Mouse (Mus musculus): ENCODE results near the gene Ss18l2. TPM values are rescaled to one million over a fixed set of nuclear protein-coding genes. Genes with fewer than 3 reads are reported as not detected.

Ss18l2 gene
- polyA plus RNA-seq, 2 experiments: 73.7 to 143 TPM

DNA sequence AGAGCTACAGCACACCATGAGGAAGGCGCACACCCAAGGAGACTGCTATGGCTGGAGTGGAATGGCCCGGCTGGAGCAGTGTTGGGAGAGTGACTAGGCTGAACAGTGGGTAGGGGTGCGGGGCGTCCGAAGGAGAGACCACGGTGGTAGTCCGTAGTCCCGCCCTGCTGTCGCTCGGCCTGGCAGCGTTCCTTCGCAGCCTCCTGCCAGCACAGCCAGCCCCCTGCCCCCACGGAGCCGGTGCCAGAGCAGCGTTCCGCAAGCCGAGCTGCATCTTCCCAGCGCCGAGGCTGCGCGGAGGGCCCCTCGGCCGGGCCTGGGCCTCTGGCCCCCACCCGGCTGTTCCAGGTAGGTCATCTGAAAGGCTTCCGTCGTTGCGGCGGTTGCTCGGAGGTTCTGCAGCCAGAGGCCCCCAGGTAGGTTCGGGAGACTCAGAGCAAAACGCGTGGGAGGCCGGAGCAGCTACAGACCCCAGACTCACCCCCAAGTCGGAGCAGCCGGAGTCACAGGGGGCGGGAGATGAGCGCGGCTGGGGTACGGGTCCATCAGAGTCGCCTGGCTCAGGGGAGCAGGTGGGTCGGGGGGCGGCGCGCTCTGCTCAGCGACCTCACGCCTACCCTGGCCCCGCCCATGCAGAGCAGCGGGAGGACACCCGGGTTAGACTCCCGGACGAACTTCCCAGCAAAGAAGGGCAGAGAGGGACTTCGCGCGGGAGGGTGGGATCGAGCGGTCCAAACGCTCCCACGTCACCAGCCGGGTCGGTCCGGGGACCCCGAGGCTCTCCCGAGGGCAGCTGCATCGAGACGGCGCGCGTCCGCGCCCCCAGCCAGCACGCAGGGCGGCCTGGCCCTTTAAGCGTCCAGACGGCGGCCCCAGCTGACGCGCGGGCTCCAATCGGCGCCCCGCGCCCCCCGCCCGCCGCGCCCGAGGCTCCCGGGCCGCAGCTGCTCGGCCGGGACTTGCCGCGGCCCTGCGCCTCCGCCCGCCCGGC, 49.3 kb downstream of the Ss18l2 start, which contains the start of gene Zfp651:
TSS of gene Zfp651 (plus strand) at position 240 of the 991 bp plus-strand sequence.
- H3K4me1 ChIP-seq (ENCODE audit: control insufficient read depth, insufficient read depth, low read length): peaks cover 26% of the 10 kb centered on the region
- under 1% methylated on average over 49 of the region's 97 CpGs for WGBS
- H3K27me3 ChIP-seq (ENCODE audit: control insufficient read depth, insufficient read depth, low read length): no peaks in the 10 kb centered on the region

GRCm38 (mm10) chr9:121760271-121761090, 50.4 kb downstream of the Ss18l2 start:
- Histone ChIP-seq H3K9ac (ENCODE audit: low read depth, low read length, severe bottlenecking) (peak overlapping the region; percentile 97), H3K27me3 (ENCODE audit: control insufficient read depth, insufficient read depth, low read length) (no peaks in the 10 kb centered on the region), H3K4me3 (replicated peaks; ENCODE audit: low read length) (peak overlapping the region; percentile 90), H3K4me1 (ENCODE audit: control insufficient read depth, insufficient read depth, low read length) (peaks cover 26% of the 10 kb centered on the region), H3K4me2 (replicated peaks; ENCODE audit: low read depth, low read length, severe bottlenecking) (peak overlapping the region; percentile 84), H3K27ac (replicated peaks; ENCODE audit: low read depth, low read length) (peak overlapping the region; percentile 95), H3K9me3 (ENCODE audit: control insufficient read depth, low read length) (no peaks in the 10 kb centered on the region), H3K36me3 (ENCODE audit: control insufficient read depth, insufficient read depth, low read length) (peaks cover 46% of the 10 kb centered on the region)
- ATAC-seq (ENCODE audit: low FRiP score, low read depth): peak; percentile 73
- TF ChIP-seq POLR2A (IDR thresholded peaks at IDR 0.05; ENCODE audit: borderline replicate concordance, extremely low read depth, insufficient read depth, insufficient read length): no peak
- 2% methylated on average over 34 of the region's 43 CpGs for WGBS
- DNase-seq (ENCODE audit: low spot score): peak; percentile 78

More for the DNA sequence above, 49.3 kb downstream of the Ss18l2 start, which contains the start of gene Zfp651:
- Histone ChIP-seq H3K4me3 (replicated peaks; ENCODE audit: low read length) (peak within 1 kb of the TSS; percentile 90), H3K9ac (ENCODE audit: low read depth, low read length, severe bottlenecking) (peak within 1 kb of the TSS; percentile 97), H3K9me3 (ENCODE audit: control insufficient read depth, low read length) (no peaks in the 10 kb centered on the region), H3K4me2 (replicated peaks; ENCODE audit: low read depth, low read length, severe bottlenecking) (peak within 1 kb of the TSS; percentile 84), H3K36me3 (ENCODE audit: control insufficient read depth, insufficient read depth, low read length) (peaks cover 46% of the 10 kb centered on the region), H3K27ac (replicated peaks; ENCODE audit: low read depth, low read length) (peak within 1 kb of the TSS; percentile 95)
- DNase-seq (ENCODE audit: low spot score) (peak; percentile 71), ATAC-seq (ENCODE audit: low FRiP score, low read depth) (peak; percentile 77)
- TF ChIP-seq POLR2A (IDR thresholded peaks at IDR 0.05; ENCODE audit: borderline replicate concordance, extremely low read depth, insufficient read depth, insufficient read length): no peak

DNA sequence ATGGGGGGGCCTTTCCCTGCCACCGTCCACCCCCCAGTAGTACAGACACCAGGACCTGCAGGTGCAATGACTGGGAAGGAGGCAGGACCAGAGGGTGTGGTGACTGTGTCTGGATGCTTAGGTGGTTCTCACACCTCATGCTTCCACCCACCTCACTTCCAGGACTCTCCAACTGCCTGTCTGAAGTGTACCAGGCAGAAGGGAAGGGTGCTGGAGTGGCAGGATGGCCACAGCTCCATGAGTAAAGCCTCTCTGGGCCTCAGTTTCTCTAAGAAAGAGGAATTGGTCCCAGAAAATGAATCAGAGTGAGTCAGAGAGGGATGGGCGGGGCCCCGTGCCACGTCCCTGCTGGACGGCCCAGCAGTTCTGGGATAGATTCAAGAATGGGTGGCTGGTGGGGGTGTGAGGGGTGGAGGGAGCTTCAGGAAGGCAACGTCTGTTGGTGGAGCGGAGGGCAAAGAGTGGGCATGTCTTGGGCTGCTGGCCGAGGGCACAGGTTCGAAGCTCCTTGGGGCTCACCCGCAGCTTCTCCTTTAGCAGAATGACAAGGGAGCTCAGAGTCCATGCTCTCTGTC, 51.0 kb downstream of the Ss18l2 start:
- peaks cover 26% of the 10 kb centered on the region for H3K4me1 ChIP-seq (ENCODE audit: control insufficient read depth, insufficient read depth, low read length)
- H3K27ac ChIP-seq (replicated peaks; ENCODE audit: low read depth, low read length): no peak overlapping the region
- peak overlapping the region; percentile 90 for H3K4me3 ChIP-seq (replicated peaks; ENCODE audit: low read length)
- WGBS: 62% methylated on average over 10 of the region's 10 CpGs
- H3K27me3 ChIP-seq (ENCODE audit: control insufficient read depth, insufficient read depth, low read length): no peaks in the 10 kb centered on the region
- H3K4me2 ChIP-seq (replicated peaks; ENCODE audit: low read depth, low read length, severe bottlenecking): peak overlapping the region; percentile 84
- DNase-seq (ENCODE audit: low spot score): no peak
- peak overlapping the region; percentile 97 for H3K9ac ChIP-seq (ENCODE audit: low read depth, low read length, severe bottlenecking)
- no peaks in the 10 kb centered on the region for H3K9me3 ChIP-seq (ENCODE audit: control insufficient read depth, low read length)
- TF ChIP-seq POLR2A (IDR thresholded peaks at IDR 0.05; ENCODE audit: borderline replicate concordance, extremely low read depth, insufficient read depth, insufficient read length): no peak
- peaks cover 46% of the 10 kb centered on the region for H3K36me3 ChIP-seq (ENCODE audit: control insufficient read depth, insufficient read depth, low read length)
- no peak for ATAC-seq (ENCODE audit: low FRiP score, low read depth)

DNA sequence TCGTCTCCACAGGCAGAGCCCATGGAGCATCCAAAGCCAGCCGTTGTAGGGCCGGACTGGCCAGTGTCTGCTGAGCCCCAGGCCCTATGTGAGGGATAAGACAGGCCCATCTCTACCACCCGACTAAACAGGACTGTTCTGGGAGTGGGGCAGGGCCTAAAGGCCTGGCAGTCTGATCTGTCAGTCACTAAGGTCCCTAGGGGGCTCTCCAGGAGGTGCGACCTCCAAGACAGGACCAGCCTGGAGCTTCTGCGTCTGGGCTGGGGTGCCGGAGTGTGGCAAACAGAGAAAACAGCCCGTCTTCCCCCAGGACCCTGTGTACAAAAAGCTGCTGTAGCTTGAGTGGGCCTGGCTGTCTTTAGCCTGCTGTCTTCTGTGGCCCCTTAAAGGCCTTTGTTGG, 51.7 kb downstream of the Ss18l2 start:
- ATAC-seq (ENCODE audit: low FRiP score, low read depth): no peak
- no peak overlapping the region for H3K4me2 ChIP-seq (replicated peaks; ENCODE audit: low read depth, low read length, severe bottlenecking)
- H3K27ac ChIP-seq (replicated peaks; ENCODE audit: low read depth, low read length): no peak overlapping the region
- WGBS: 68% methylated on average over 8 of the region's 8 CpGs
- peaks cover 47% of the 10 kb centered on the region for H3K36me3 ChIP-seq (ENCODE audit: control insufficient read depth, insufficient read depth, low read length)
- H3K4me1 ChIP-seq (ENCODE audit: control insufficient read depth, insufficient read depth, low read length): peaks cover 26% of the 10 kb centered on the region
- H3K9ac ChIP-seq (ENCODE audit: low read depth, low read length, severe bottlenecking): no peak overlapping the region
- no peak overlapping the region for H3K4me3 ChIP-seq (replicated peaks; ENCODE audit: low read length)
- no peaks in the 10 kb centered on the region for H3K27me3 ChIP-seq (ENCODE audit: control insufficient read depth, insufficient read depth, low read length)
- no peak for TF ChIP-seq POLR2A (IDR thresholded peaks at IDR 0.05; ENCODE audit: borderline replicate concordance, extremely low read depth, insufficient read depth, insufficient read length)
- no peak for DNase-seq (ENCODE audit: low spot score)
- H3K9me3 ChIP-seq (ENCODE audit: control insufficient read depth, low read length): no peaks in the 10 kb centered on the region

DNA sequence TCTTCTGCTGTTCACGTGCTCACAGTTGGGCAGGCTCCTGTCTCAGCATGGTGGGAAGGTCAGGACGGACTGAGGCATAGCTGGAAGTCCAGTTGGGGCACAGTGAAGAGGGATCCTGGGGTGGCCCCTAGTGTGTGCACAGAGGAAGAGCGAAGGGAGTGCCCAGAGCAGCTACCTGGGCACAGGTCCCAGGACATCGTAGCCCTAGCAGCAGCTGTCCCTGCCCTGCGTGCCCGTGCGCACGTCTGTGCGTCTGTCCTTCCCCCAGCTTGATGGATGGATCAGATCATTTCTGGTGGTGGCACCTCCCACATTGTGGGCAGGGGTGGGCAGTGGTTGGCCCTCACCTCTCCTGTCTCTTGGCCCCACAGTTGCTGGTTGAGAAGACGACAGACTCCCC, 52.1 kb downstream of the Ss18l2 start:
- Histone ChIP-seq H3K4me3 (replicated peaks; ENCODE audit: low read length) (no peak overlapping the region), H3K4me1 (ENCODE audit: control insufficient read depth, insufficient read depth, low read length) (peaks cover 26% of the 10 kb centered on the region), H3K27me3 (ENCODE audit: control insufficient read depth, insufficient read depth, low read length) (no peaks in the 10 kb centered on the region), H3K9me3 (ENCODE audit: control insufficient read depth, low read length) (no peaks in the 10 kb centered on the region), H3K27ac (replicated peaks; ENCODE audit: low read depth, low read length) (no peak overlapping the region), H3K4me2 (replicated peaks; ENCODE audit: low read depth, low read length, severe bottlenecking) (no peak overlapping the region), H3K9ac (ENCODE audit: low read depth, low read length, severe bottlenecking) (no peak overlapping the region), H3K36me3 (ENCODE audit: control insufficient read depth, insufficient read depth, low read length) (peaks cover 48% of the 10 kb centered on the region)
- TF ChIP-seq POLR2A (IDR thresholded peaks at IDR 0.05; ENCODE audit: borderline replicate concordance, extremely low read depth, insufficient read depth, insufficient read length): no peak
- DNase-seq (ENCODE audit: low spot score) (no peak), ATAC-seq (ENCODE audit: low FRiP score, low read depth) (no peak)
- WGBS: 88% methylated on average over 10 of the region's 10 CpGs
